Mouse (Mus musculus) cerebellum, adult 2 months (tissue): ENCODE data around the gene Diexf.

Experiments used
- CTCF ChIP-seq: fragments of 200-500 bp; IDR thresholded peaks from 2 replicates; pipeline ENCODE4 v1.5.1; 2011; ENCODE audit warnings: low read depth, mild to moderate bottlenecking, control low read depth, low read length, moderate library complexity, borderline replicate concordance; ENCODE audit not compliant: insufficient read depth
- POLR2A ChIP-seq: fragments of 200-500 bp; IDR thresholded peaks from 2 replicates; pipeline ENCODE4 v1.6.1; 2011; ENCODE audit warnings: low read length, control low read depth, borderline replicate concordance; ENCODE audit not compliant: insufficient read depth

GRCm38 (mm10) chr1:193125835-193126234 is 4.2 kb downstream of the Diexf start:
- TF ChIP-seq CTCF (no peak), POLR2A (no peak)
